Mouse (Mus musculus): ENCODE results near the gene Ppp2r3a.

- TF ChIP-seq CTCF (IDR thresholded peaks at IDR 0.05; ENCODE audit: extremely low read depth, insufficient read length, insufficient replicate concordance, low read depth, low read length) (no peak), POLR2A (IDR thresholded peaks at IDR 0.05; ENCODE audit: low read depth, low read length) (no peak)
Measured at GRCm38 (mm10) chr9:101251644-101252337, at the start of gene Ppp2r3a.
